Mouse (Mus musculus): ENCODE data around the gene Tor1a.

DNA sequence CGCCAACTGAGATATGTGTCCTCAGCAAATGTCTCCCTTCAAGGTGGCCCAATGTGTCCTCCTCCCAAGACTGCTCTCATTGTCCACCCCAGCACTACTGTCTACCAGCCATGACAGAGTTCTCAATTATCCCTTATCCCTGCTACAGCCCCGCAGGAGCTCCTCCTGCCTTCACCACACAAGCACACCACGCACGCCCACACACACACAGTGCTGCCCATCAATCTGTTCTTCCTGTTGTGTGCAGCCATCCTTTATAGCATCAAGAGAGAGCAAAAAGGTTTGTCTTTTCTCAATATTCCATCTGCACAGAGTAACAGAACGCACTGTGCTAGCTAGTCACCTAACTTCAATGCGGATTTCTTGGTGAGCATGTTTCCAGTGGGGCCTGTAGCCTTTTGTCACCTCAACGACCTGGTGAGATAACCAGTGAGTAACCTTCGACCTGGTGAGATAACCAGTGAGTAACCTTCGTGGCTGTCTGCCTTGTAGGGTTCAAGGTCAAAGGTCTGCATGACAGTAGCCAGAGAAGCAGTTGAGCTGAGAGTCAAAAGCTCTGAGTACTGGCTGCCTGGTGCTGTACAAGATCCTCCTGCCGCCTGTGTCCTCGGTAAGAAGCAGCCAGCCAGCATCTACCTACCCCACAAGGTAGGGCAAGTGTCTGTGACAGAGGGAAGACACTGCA, 5.0 kb downstream of the Tor1a start:
- TF ChIP-seq CTCF (IDR thresholded peaks at IDR 0.05; ENCODE audit: low read depth, low read length), result no peak
- no peak for TF ChIP-seq POLR2A (IDR thresholded peaks at IDR 0.05; ENCODE audit: borderline replicate concordance, low read depth, low read length)

All from bone marrow macrophage, adult 2 months (primary cell).